Mouse (Mus musculus): Measurements from ENCODE around the gene Efnb3. TPM values are rescaled to one million over a fixed set of nuclear protein-coding genes. Genes with fewer than 3 reads are reported as not detected.

Efnb3 gene
- polyA plus RNA-seq, 1 experiment from 2014 or later: 39.9 TPM

GRCm38 (mm10) chr11:69589207-69589834 is 29.3 kb upstream of the Efnb3 start:
- DNase-seq (ENCODE audit: low spot score) (no peak), ATAC-seq (ENCODE audit: low FRiP score) (no peak)
- Histone ChIP-seq H3K4me2 (replicated peaks) (no peak overlapping the region), H3K9ac (no peak overlapping the region), H3K36me3 (replicated peaks; ENCODE audit: control insufficient read depth, insufficient read depth) (peaks cover 54% of the 10 kb centered on the region), H3K27ac (no peak overlapping the region), H3K4me3 (replicated peaks; ENCODE audit: low read length) (no peak overlapping the region), H3K27me3 (ENCODE audit: control insufficient read depth, insufficient read depth, low read length) (no peaks in the 10 kb centered on the region), H3K9me3 (ENCODE audit: control insufficient read depth, low read length) (no peaks in the 10 kb centered on the region), H3K4me1 (replicated peaks; ENCODE audit: control insufficient read depth, insufficient read depth, low read length) (no peaks in the 10 kb centered on the region)
- WGBS: 95% methylated on average over 22 of the region's 22 CpGs

- Histone ChIP-seq H3K9me3 (ENCODE audit: control insufficient read depth, low read length) (no peaks in the 10 kb centered on the region), H3K9ac (no peak overlapping the region), H3K4me1 (replicated peaks; ENCODE audit: control insufficient read depth, insufficient read depth, low read length) (peaks cover 9% of the 10 kb centered on the region), H3K27ac (no peak overlapping the region), H3K27me3 (ENCODE audit: control insufficient read depth, insufficient read depth, low read length) (no peaks in the 10 kb centered on the region), H3K4me2 (replicated peaks) (no peak overlapping the region), H3K36me3 (replicated peaks; ENCODE audit: control insufficient read depth, insufficient read depth) (peaks cover 42% of the 10 kb centered on the region), H3K4me3 (replicated peaks; ENCODE audit: low read length) (no peak overlapping the region)
- ATAC-seq (ENCODE audit: low FRiP score) (no peak), DNase-seq (ENCODE audit: low spot score) (no peak)
- 81% methylated on average over 7 of the region's 7 CpGs for WGBS
Measured at GRCm38 (mm10) chr11:69585718-69586325, 25.8 kb upstream of the Efnb3 start.

GRCm38 (mm10) chr11:69584937-69585336 is 24.9 kb upstream of the Efnb3 start:
- Histone ChIP-seq H3K9ac (no peak overlapping the region), H3K9me3 (ENCODE audit: control insufficient read depth, low read length) (no peaks in the 10 kb centered on the region), H3K4me3 (replicated peaks; ENCODE audit: low read length) (no peak overlapping the region), H3K36me3 (replicated peaks; ENCODE audit: control insufficient read depth, insufficient read depth) (peaks cover 33% of the 10 kb centered on the region), H3K4me2 (replicated peaks) (no peak overlapping the region), H3K27me3 (ENCODE audit: control insufficient read depth, insufficient read depth, low read length) (no peaks in the 10 kb centered on the region), H3K27ac (no peak overlapping the region), H3K4me1 (replicated peaks; ENCODE audit: control insufficient read depth, insufficient read depth, low read length) (peaks cover 9% of the 10 kb centered on the region)
- 96% methylated on average over 13 of the region's 13 CpGs for WGBS
- DNase-seq (ENCODE audit: low spot score): no peak
- no peak for ATAC-seq (ENCODE audit: low FRiP score)

- no peak for DNase-seq (ENCODE audit: low spot score)
- no peak for ATAC-seq (ENCODE audit: low FRiP score)
- Histone ChIP-seq H3K4me2 (replicated peaks) (no peak overlapping the region), H3K27ac (no peak overlapping the region), H3K9ac (no peak overlapping the region), H3K4me3 (replicated peaks; ENCODE audit: low read length) (no peak overlapping the region), H3K4me1 (replicated peaks; ENCODE audit: control insufficient read depth, insufficient read depth, low read length) (peaks cover 9% of the 10 kb centered on the region), H3K9me3 (ENCODE audit: control insufficient read depth, low read length) (no peaks in the 10 kb centered on the region), H3K36me3 (replicated peaks; ENCODE audit: control insufficient read depth, insufficient read depth) (peaks cover 24% of the 10 kb centered on the region), H3K27me3 (ENCODE audit: control insufficient read depth, insufficient read depth, low read length) (no peaks in the 10 kb centered on the region)
- 87% methylated on average over 7 of the region's 7 CpGs for WGBS
Measured at GRCm38 (mm10) chr11:69584008-69584407, 24.0 kb upstream of the Efnb3 start.

GRCm38 (mm10) chr11:69582230-69582805 is 22.3 kb upstream of the Efnb3 start:
- Histone ChIP-seq H3K27me3 (ENCODE audit: control insufficient read depth, insufficient read depth, low read length) (no peaks in the 10 kb centered on the region), H3K27ac (no peak overlapping the region; the same call in 1 of the 2 replicates), H3K4me2 (replicated peaks) (peak overlapping the region; percentile 94), H3K4me1 (replicated peaks; ENCODE audit: control insufficient read depth, insufficient read depth, low read length) (peaks cover 23% of the 10 kb centered on the region), H3K9ac (peak overlapping the region; percentile 82), H3K36me3 (replicated peaks; ENCODE audit: control insufficient read depth, insufficient read depth) (peaks cover 7% of the 10 kb centered on the region), H3K4me3 (replicated peaks; ENCODE audit: low read length) (peak overlapping the region; percentile 78), H3K9me3 (ENCODE audit: control insufficient read depth, low read length) (no peaks in the 10 kb centered on the region)
- ATAC-seq (ENCODE audit: low FRiP score): no peak
- no peak for DNase-seq (ENCODE audit: low spot score)
- 54% methylated on average over 9 of the region's 9 CpGs for WGBS

GRCm38 (mm10) chr11:69581814-69582213 is 21.8 kb upstream of the Efnb3 start:
- H3K9me3 ChIP-seq (ENCODE audit: control insufficient read depth, low read length): no peaks in the 10 kb centered on the region
- peak overlapping the region; percentile 94 for H3K4me2 ChIP-seq (replicated peaks)
- H3K4me1 ChIP-seq (replicated peaks; ENCODE audit: control insufficient read depth, insufficient read depth, low read length): peaks cover 28% of the 10 kb centered on the region
- WGBS: 0% methylated on average over 8 of the region's 8 CpGs
- H3K27me3 ChIP-seq (ENCODE audit: control insufficient read depth, insufficient read depth, low read length): no peaks in the 10 kb centered on the region
- peak overlapping the region; percentile 78 for H3K4me3 ChIP-seq (replicated peaks; ENCODE audit: low read length)
- DNase-seq (ENCODE audit: low spot score) (no peak), ATAC-seq (ENCODE audit: low FRiP score) (no peak)
- H3K27ac ChIP-seq: peak overlapping the region; percentile 88
- H3K9ac ChIP-seq: peak overlapping the region; percentile 82
- H3K36me3 ChIP-seq (replicated peaks; ENCODE audit: control insufficient read depth, insufficient read depth): 0 out of 2 replicates have a peak, but pooled peaks cover 4% of the 10 kb centered on the region

- WGBS: under 1% methylated on average over 36 of the region's 36 CpGs
Measured at GRCm38 (mm10) chr11:69581147-69581688, 21.2 kb upstream of the Efnb3 start.

GRCm38 (mm10) chr11:69580572-69581146 is 20.7 kb upstream of the Efnb3 start:
- no peaks in the 10 kb centered on the region for H3K27me3 ChIP-seq (ENCODE audit: control insufficient read depth, insufficient read depth, low read length)

More at GRCm38 (mm10) chr11:69581147-69581688, 21.2 kb upstream of the Efnb3 start:
- Histone ChIP-seq H3K4me1 (replicated peaks; ENCODE audit: control insufficient read depth, insufficient read depth, low read length) (peaks cover 29% of the 10 kb centered on the region), H3K9ac (peak overlapping the region; percentile 82), H3K27ac (peak overlapping the region; percentile 88), H3K4me3 (replicated peaks; ENCODE audit: low read length) (peak overlapping the region; percentile 78), H3K4me2 (replicated peaks) (peak overlapping the region; percentile 94), H3K9me3 (ENCODE audit: control insufficient read depth, low read length) (no peaks in the 10 kb centered on the region), H3K27me3 (ENCODE audit: control insufficient read depth, insufficient read depth, low read length) (no peaks in the 10 kb centered on the region), H3K36me3 (replicated peaks; ENCODE audit: control insufficient read depth, insufficient read depth) (0 out of 2 replicates have a peak, but pooled peaks cover 4% of the 10 kb centered on the region)
- DNase-seq (ENCODE audit: low spot score) (peak; percentile 95), ATAC-seq (ENCODE audit: low FRiP score) (peak; percentile 79)

GRCm38 (mm10) chr11:69580091-69580514 is 20.1 kb upstream of the Efnb3 start, which contains the start of the genes Wrap53 and Trp53:
Wrap53 (minus strand) TSS chr11:69580255.
Trp53 (plus strand) TSS chr11:69580359.
- Histone ChIP-seq H3K9me3 (ENCODE audit: control insufficient read depth, low read length) (no peaks in the 10 kb centered on the region), H3K9ac (peak within 1 kb of the TSS; percentile 82), H3K4me3 (replicated peaks; ENCODE audit: low read length) (peak within 1 kb of the TSS; percentile 78), H3K36me3 (replicated peaks; ENCODE audit: control insufficient read depth, insufficient read depth) (0 out of 2 replicates have a peak, but pooled peaks cover 13% of the 10 kb centered on the region), H3K4me1 (replicated peaks; ENCODE audit: control insufficient read depth, insufficient read depth, low read length) (peaks cover 29% of the 10 kb centered on the region), H3K4me2 (replicated peaks) (peak within 1 kb of the TSS; percentile 94), H3K27ac (peak within 1 kb of the TSS; percentile 88), H3K27me3 (ENCODE audit: control insufficient read depth, insufficient read depth, low read length) (no peaks in the 10 kb centered on the region)
- under 1% methylated on average over 13 of the region's 13 CpGs for WGBS
- ATAC-seq (ENCODE audit: low FRiP score) (peak; percentile 68), DNase-seq (ENCODE audit: low spot score) (peak; percentile 89)

More at GRCm38 (mm10) chr11:69580572-69581146, 20.7 kb upstream of the Efnb3 start:
- peak overlapping the region; percentile 88 for H3K27ac ChIP-seq
- no peaks in the 10 kb centered on the region for H3K9me3 ChIP-seq (ENCODE audit: control insufficient read depth, low read length)
- peak overlapping the region; percentile 78 for H3K4me3 ChIP-seq (replicated peaks; ENCODE audit: low read length)
- H3K4me1 ChIP-seq (replicated peaks; ENCODE audit: control insufficient read depth, insufficient read depth, low read length): peaks cover 29% of the 10 kb centered on the region
- H3K36me3 ChIP-seq (replicated peaks; ENCODE audit: control insufficient read depth, insufficient read depth): 0 out of 2 replicates have a peak, but pooled peaks cover 10% of the 10 kb centered on the region
- peak overlapping the region; percentile 94 for H3K4me2 ChIP-seq (replicated peaks)
- peak overlapping the region; percentile 82 for H3K9ac ChIP-seq
- ATAC-seq (ENCODE audit: low FRiP score) (peak; percentile 18), DNase-seq (ENCODE audit: low spot score) (peak; percentile 26)
- under 1% methylated on average over 25 of the region's 25 CpGs for WGBS
